Mouse (Mus musculus) kidney, postnatal 36 days (tissue): ENCODE results near the gene Rwdd3.

ENCODE experiments used
- DNase-seq, 2 experiments: peaks; one replicate each; pipeline ENCODE4 v3.0.0; 2021 to 2022; ENCODE audit warnings: mixed read lengths in 2 of 2

The Rwdd3 gene

GRCm38 (mm10) chr3:121159566-121159965 is 11.9 kb downstream of the Rwdd3 start:
- no peak for DNase-seq

GRCm38 (mm10) chr3:121158901-121159351 is 12.6 kb downstream of the Rwdd3 start:
- no peak for DNase-seq

DNA sequence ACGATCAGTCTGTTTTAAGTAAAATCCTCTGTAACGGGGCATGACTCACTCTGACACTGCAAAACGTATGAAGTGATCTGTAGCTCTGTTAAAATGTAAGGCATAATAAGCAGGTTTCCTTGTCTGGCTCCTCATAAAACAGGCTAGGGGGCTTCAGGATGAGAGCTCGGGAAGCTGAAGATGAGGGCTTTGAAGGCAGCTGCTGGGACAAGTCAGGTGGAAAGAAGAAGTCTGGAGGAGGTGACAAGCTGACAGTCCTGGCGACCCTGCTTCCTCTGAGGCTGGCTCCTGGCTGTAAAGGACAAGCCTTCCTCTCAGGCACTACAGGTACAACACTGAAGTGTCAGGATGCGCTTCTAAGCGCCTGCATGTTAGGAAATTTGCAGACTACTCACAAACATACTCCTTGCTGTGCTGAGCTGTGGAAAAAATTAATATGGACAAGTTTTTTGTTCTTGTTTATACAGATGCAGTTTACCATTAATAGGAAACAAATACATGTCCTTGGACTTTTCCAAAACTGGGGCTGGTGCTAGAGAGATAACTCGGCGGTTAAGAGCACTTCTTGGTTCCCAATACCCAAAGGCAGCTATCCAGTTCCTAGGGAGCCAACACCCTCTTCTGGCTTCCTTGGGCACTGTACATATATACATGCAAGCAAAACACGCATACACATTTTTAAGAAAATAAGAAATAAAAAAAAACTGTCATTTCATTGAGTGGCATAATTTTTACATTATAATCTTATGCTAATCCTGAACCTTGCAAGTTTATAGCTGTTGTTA is 13.8 kb downstream of the Rwdd3 start:
- no peak for DNase-seq

GRCm38 (mm10) chr3:121156451-121157186 is 14.9 kb downstream of the Rwdd3 start:
- DNase-seq, result no peak

GRCm38 (mm10) chr3:121156043-121156442 is 15.5 kb downstream of the Rwdd3 start:
- no peak for DNase-seq

DNA sequence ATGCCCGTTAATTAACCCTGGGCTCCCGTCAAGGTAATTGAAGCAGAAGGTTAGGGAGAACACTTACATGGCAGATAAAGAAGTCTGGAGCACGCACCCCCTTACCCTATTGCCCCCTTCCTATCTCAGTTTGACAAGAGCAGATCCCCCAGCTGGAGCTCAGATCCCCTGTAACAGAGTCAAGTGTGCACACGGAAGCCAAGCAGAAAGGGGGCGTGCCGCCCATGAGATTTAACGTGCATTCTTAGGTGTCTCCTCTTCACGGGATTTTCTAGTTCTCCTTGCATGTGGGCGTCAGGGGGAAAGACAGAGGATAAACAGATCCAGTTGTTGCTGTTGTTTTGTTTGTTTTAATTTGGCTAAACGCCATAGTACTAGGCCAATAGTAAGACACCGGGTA is 37.6 kb downstream of the Rwdd3 start:
- no peak for DNase-seq

- no peak for DNase-seq
Measured at GRCm38 (mm10) chr3:121133039-121133438, 38.5 kb downstream of the Rwdd3 start.

GRCm38 (mm10) chr3:121127171-121127570 is 44.3 kb downstream of the Rwdd3 start:
- no peak for DNase-seq

- DNase-seq, result no peak
Measured at GRCm38 (mm10) chr3:121126476-121126875, 45.0 kb downstream of the Rwdd3 start.

GRCm38 (mm10) chr3:121121072-121121471 is 50.4 kb downstream of the Rwdd3 start:
- DNase-seq, result no peak

GRCm38 (mm10) chr3:121116590-121116989 is 54.9 kb downstream of the Rwdd3 start:
- peak in 1 of 2 experiments; percentile 27 for DNase-seq

DNA sequence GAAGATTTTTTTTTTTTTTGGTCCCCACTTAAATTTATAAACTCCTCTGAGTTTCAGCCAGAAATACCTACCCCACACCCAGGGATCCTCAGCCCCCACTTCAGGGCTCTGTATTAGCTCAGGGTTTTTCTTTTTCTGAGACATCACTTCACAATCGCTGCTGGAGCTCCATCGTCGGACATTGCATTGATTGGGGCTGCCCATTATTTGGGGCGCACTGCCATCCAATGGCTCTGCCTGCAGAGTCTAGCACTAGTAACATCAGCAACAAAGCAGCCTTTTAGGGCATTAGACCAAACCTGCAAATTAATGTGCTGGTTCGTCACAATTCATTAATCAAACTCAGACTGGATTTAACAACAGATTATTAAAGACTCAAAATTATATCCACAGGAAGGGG is 55.4 kb downstream of the Rwdd3 start:
- DNase-seq, result no peak

GRCm38 (mm10) chr3:121111068-121111467 is 60.4 kb downstream of the Rwdd3 start:
- DNase-seq, result no peak

DNA sequence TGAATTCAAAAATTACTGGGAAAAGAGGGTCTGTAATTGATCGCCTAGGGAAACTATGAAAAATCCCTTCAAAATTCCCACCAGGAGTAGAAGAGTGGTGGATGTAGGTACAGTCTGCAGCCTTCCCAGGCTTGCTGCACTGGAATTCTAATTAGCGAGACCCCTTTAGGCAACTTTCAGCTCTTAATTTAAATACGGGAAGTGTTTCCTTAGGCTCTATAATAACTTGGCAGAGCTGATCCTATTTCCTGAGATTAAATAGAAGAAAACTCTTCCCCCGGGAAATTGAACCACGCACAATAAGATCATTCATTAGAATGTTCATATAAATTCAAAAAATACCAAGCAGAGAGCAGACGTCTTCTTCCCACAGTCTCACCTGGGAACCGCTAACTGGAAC is 61.1 kb downstream of the Rwdd3 start:
- DNase-seq, result no peak

DNA sequence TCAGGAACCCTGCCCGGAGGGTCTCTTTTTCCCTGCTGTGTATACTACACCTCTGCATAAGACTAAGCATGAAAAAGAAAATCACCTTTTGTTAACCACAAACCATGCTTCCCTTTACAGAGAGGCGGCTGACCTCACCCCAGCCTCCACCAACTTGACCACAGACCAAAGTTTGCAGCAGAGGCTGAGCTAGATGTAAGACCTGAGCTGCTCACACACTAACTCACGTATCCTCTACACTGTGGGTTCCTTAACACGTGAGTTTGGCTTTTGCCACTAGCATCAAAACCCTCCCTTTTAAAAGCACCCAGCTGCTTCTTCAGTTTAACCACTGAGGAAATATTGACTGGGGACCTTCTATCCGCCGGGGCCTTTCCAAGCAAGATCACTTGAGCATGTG is 64.0 kb downstream of the Rwdd3 start:
- DNase-seq, result no peak

GRCm38 (mm10) chr3:121105408-121105708 is 66.1 kb downstream of the Rwdd3 start:
- DNase-seq, result no peak
